Mouse (Mus musculus) retina, postnatal 1 day (tissue): ENCODE results near the gene Hsf5.

Experiments
- DNase-seq: peaks from one replicate; pipeline ENCODE4 v3.0.0-alpha.2; 2012

Gene Hsf5

DNA sequence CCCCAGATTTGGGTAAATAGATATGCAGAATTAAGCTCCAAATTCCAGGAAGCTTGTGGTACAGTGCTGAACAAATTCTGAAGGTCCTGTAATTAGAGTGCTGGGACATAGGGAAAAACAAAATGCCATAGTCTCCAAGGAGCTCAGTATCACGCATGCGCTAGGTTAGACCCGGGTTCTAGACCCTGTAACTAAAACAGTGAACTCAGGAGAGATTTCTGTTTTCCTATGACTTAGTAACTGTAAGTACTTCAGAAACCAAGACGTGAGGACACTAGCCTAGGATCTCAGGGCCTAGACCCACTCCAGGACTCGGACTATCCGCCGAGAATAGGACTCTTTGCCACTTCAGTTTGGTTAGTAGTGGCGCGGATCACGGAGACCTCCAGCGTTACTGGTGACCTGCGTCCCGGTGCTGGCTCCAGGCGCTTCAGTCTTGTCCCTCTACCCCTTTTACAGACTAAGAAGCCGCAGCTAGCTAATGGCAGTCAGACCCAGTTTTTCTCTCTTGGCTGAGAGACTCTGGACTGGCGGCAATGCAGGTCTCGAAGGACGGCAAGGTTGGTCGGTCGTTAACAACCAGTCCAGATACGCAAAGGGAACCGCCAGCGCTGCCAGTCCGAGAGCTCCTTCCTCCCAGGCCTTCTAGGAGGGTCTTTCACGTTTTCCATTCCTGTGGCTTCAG is 26.0 kb upstream of the Hsf5 start:
- no peak for DNase-seq

DNA sequence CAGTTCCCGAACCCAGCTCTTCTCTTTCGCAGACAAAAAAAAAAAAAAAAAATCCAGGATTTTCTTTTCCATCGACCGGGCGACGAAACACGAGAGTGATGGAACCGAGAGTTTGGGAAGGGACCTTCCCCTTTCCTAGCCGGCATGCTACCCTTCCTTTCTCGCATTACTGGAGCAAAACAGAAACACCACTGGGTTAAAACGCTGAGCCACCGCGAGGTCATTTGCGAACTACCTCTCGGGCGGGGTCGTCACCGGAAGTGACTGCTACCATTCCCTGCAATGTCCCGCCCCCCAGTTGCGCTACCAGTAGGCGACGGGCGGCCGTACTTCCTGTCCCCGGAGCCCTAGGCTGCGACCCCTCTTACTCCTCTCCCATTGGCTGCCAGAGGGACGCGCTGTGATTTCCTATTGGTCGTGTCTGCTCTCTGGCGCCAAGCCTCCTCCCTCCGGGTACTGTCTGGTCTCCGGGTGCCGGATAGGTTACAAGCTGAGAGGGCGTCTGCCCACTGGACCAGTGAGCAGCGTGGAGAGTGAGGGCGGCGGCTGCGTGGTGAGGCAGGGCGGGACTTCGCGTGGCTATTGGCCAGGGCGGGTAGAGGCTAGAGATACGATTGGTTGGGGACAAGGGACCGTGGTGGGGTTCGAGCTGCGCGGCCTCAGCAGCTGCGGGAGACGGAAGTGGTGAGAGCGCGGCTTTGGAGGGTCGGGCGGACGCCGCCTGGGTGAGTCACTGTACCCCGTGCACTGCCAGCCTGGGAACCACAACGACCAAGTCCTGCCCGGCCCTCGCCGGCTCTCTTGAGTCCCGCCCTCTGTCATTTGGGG is 25.2 kb upstream of the Hsf5 start, which contains the start of gene Mtmr4:
Gene Mtmr4 (plus strand): TSS at position 637 of the 828 bp plus-strand sequence.
- peak; percentile 100 for DNase-seq

DNA sequence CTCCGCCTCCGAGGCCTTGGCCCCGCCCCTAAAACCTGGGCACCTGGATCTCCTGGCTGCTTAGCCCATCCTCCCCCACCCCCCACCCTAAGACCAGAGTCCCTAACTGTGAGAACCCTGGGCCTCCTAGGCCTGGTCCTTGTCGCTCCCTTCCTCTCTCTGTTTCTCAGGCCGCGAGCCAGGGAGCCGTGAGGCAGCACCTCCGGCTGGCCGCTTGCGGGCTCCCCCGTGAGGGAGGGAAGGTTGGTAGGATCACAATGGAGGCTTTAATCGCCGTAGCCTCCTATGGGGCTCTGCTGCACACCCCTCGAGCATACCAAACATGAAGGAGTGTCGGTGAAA is 24.6 kb upstream of the Hsf5 start:
- no peak for DNase-seq

DNA sequence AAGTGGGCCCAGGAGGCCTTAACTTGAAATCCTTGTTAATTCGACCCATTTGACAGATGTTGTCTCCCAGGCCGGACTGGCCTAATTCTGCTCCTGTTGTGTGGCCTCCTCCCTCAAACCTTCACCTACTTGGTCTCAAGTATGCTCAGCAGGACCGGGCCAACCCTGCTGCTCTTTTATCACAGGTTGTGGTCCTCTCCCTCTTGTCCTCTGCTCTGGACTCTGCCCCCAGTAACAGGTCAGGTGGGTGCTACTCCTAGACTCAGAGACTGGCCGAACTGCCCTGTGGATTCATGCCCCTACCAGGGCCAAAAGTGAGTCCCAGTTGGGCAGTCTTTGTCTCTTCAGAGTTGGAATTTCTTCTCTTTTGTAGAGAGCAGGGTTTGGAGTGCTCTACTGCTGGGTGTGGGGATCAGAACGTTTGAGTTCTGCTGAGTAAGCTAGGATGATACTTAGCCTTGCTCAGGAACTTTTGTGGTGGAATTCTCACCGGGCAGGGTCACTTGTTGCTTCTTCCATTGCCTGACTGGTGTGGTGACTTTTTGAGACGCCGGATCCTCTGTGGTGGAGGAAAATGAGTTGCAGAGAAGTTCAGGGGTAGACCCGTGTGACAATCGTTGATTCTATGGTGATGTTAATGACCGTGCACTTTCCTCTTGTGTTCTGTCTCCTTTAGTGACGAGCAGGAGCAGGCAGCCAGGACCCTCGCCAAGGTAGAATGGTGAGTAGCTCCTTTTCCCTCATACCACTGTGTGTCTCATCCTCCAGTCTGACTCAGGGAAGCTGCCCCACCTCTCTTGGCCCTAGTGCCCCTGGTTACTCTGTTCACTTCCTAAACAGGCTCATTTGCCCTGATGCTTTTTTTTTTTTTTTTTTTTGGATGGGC is 24.0 kb upstream of the Hsf5 start:
- DNase-seq: no peak

DNA sequence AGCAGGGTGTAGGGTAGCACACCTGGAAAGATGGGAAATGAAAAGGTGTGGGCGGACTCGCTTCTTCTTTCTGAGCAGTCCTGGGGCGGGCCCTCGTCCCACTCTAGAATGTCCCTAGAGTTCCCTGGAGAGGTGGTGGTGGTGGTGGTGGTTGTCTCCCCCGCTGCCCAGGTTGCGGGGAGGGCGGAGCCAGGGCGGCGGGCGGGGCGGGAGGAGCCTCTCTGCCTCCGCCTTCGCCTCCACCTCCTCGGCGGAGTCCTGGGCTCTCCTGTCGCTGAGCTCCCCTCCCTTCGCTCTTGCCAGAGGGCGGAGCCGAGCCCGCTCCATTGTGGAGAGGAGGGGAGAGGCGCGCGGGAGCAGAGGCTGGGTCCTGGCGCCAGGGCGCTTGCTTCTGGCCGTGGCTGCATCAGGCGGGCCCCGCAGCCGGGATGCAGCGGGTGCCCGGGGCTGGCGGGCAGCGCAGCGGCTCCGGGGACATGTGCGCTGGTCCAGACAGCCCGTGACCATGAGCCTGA is 21.6 kb upstream of the Hsf5 start:
- DNase-seq: peak; percentile 93

DNA sequence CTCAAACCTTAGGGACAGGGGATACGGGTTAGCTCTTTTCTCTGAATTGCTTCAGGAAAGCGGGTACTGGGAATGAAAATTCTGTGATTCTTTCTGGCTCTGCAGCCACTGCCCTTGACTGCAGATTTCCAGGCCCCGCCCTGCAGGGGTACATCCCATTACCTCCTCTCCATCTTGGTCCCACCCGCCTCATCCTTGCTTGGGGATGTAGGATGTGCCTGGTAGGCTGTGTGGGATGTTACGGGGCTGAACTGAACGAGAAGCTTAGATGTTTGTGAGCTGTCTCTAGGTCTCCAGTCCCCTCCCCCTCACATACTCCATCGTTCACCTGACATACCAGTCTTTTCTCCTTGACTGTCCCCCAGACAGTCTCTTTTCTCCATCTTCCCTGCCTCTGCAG is 21.0 kb upstream of the Hsf5 start:
- no peak for DNase-seq

DNA sequence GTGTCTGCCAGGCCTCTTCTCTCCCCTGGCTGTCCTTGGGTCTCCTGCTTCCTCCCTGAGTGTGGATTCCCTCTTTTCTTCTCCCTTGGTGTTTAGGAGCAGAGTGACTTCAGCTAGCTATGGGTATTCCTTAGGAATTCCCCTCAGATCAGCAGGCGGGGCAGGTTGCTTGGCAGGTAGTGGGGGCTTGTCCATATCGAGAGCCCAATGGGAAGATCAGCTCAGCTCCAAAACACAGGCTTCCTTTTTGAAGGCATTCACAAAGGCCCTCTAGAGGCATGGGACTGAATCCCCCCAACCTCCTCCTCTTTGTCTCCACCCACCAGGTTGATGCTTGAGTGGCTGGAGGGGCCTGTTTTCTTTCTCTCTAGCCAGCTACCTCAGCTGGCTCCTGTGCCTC is 20.5 kb upstream of the Hsf5 start:
- DNase-seq: peak; percentile 47

DNA sequence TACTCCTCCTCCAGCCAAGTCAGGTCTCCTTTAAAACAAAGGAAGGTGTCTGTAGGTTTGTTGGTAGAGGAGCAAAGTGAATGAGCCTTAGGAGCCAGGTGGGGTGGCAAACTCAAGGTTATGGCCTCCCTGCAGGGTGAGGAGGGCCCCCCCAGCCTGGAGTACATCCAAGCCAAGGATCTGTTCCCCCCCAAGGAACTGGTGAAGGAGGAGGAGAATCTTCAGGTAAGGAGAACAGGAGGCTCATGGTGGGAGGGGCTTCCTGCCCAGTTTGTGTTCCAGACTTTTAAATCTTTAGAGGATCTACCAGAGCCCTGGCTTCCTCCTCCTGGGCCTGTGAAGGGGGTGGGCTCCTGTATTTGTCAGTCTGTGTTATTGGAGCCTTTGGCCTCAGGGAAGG is 19.9 kb upstream of the Hsf5 start:
- no peak for DNase-seq

DNA sequence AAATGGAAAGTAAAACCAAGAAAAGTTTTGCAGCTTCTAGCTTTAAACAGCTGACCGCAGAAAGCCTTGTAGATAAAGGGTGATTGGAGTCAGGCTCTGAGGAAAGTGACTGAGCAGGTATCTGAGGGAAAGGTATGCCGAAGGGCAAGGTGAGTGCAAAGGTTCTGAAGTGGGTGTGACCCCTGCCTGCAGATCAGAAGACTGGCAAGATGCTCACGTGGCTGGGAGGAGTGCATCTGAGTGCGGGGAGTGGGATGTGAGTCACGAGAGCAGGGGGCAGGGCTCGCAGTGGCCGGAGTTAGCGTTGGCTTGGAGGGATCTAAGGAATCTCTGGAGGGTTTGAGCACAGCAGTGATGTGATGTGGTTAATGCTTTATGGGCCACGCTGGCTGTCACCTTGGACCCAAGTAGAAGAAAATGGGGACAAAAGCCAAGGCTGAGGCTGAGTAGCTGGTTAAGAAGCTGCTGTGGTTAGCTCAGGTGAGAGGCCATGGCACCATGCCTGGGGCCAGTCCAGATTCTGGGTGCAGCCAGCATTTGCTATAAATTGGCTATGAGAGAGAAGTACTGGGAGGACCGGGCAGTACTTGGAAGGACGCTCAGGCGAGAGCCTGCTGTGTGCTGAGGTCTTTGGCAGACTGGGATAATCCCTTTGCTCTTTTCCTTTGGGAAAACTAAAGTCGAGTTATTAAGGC is 17.4 kb upstream of the Hsf5 start:
- DNase-seq: no peak

DNA sequence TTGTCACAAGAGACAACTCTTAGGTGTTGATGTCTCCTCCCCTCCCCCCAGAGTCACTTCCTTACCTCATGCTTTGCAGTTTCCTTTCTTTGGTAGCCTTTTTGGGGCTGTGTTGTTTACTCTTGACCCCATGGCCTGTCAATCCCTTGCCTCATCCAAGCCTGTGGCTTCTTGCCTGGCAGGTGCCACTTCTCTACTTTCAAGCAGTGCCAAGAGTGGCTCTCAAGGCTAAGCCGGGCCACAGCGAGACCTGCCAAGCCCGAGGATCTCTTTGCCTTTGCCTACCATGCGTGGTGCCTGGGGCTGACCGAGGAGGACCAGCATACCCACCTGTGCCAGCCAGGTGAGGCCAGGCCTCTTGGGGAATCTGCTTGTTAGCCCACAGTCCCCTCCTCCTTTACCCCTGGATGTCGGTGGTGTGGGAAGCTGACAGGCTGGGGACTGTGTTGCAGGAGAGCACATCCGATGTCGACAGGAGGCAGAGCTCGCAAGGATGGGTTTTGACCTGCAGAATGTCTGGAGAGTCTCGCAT is 16.6 kb upstream of the Hsf5 start:
- no peak for DNase-seq

DNA sequence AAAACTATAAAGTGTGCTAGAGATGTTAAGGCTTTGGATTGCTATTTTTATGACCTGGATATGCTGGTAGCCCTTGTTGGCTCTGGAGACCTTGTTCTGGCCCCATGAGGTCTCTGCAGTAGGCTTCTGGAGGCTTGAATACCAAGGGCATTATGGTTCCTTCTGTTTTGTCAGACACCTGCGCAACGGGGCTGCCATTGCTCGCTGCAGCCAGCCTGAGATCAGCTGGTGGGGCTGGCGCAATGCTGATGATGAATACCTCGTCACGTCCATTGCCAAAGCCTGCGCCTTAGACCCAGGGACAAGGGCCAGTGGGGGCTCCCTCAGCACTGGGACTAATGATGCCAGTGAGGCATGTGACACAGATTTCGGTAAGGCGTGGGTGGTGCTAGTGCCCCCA is 14.7 kb upstream of the Hsf5 start:
- no peak for DNase-seq

DNA sequence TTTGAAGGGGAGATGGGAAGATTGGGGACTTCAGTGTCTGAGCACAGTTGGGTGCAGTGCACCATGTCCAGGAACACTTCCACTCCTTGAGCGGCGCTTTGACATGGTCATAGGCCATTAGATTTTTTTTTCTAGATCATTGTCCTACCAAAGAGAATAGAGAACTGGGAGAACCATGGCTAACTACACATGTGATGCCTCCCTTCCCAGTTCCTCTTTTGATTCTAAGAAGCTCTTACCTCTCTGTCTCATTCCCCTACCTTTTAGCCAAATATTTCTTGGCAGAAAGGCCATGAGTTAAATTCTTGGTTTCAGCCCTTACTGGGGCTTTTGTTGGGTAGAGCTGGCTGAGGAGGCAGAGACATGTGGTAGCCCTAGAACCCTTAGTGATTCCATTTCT is 13.4 kb upstream of the Hsf5 start:
- DNase-seq: no peak

DNA sequence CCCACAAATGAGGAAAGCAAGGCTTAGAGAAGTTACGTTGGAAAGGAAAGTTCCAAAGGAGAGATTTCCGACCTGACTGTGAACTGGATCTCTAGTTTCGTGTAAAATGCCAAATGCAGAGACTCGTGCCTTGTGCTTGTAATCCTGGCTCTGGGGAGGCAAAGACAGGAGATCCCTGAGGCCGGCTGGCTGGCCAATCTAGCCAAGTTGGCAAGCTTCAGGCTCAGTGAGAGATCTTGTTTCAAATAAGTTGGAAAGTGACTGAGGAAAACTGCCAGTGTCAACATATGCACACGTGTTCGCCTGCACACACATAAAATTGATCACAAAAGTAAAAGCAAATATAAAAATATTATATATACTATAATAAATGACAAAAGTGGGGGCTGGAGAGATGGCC is 7.7 kb upstream of the Hsf5 start:
- DNase-seq: no peak

DNA sequence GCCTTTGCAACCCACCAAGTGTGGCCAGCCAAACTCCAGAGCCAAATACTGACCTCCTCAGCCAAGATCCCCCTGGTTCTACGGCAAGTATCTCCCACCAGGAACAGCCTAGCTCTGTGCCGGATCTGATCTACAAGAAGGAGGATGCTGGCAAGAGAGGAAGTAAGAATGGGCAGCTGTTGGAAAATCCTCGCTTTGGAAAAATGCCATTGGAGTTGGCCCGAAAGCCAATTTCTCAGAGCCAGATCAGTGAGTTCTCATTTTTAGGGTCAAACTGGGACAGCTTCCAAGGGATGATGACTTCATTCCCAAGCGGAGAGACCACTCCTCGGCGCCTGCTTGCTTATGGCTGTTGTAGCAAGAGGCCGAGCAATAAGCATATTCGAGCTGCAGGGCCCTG is 5.4 kb upstream of the Hsf5 start:
- DNase-seq: no peak

DNA sequence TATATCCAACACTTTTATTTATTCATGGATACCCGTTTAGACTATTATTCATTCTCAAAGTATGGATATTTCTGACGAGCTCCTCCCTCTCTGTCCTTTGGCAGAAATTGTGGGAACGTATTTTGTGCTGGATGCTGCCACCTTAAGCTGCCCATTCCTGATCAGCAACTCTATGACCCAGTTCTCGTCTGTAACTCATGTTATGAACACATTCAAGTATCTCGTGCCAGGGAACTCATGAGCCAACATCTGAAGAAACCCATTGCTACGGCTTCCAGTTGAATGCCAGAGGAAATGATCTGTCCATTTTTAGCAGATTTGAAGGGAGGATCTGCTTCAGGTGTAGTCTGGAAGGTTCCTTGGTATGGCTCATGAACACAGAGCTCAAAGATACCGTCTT is 3.0 kb upstream of the Hsf5 start:
- DNase-seq: no peak

DNA sequence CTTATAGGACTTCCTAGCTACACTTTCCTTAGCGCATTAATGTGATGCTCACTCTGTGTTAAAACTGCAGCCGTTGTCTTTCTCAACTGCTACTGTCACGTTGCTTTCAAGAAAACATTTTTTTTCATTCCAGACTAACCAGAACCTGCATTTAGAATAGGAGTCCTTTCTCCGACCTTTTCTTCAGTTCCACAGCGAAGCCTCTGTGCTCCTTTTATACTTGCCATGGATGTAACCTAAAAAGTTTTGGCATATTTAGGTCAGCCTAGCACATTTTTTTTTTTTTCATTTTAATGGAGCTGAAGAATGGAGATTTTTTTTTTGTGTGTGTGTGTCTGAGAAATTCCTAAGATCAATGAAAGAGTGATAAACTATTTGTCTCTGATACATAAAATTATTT is 1.4 kb upstream of the Hsf5 start:
- peak; percentile 61 for DNase-seq

DNA sequence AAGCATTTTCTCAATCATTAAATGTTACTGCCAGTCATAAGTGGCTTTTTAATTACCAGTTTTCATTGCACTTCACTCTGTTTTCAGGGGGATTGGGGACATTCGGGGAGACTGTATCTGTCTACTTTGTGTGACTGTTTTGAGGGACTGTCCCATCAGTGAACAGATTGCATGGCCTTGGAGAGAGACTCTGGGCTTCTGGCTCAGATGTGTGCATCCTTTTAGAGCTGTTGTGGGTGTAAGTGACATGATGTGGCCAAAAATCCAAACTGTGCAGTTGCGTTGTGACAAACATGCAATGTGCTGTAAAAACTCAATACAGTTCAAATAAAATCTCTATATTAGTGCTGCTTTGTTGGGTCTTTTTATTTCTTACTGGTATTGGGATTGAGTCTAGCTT is 1.0 kb upstream of the Hsf5 start:
- DNase-seq: peak; percentile 22

DNA sequence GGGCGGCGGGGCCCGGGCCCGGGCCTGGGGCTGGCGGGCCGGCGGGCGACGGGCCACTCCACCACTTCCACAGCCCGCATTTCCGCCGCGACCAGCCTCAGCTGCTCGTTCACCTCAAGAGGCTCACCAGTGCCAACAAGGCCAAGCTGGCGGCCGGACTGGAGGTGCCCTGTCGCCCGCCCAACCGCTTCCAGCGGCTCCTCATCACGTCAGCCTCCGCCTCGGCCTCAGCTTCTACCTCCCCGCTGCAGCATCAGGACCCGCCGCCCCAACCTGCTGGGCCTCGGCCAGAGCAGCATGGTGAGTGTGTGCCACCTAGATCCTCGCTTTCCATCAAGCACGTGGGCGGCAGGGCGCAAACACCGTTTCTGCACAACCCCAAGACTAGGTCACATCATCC is 642 bp downstream of the Hsf5 start:
- no peak for DNase-seq

DNA sequence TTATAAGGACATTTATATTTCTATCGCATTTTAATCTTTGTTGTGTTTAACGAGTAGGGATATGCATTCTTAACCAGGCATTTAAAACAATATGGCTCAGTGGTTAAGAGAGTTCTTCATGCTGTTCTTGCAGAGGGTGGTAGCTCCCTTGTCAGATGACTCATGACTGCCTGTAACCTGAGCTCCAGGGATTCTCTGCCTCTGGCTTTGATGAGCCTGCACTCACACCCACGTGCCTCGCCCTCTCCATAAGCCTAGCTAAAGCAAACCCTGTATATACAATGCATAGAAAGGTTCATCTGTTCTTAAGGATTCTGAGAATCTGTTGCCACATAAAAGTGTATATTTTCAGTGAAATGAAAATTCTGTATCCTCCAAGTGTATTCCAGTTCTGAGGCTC is 6.2 kb downstream of the Hsf5 start:
- no peak for DNase-seq

DNA sequence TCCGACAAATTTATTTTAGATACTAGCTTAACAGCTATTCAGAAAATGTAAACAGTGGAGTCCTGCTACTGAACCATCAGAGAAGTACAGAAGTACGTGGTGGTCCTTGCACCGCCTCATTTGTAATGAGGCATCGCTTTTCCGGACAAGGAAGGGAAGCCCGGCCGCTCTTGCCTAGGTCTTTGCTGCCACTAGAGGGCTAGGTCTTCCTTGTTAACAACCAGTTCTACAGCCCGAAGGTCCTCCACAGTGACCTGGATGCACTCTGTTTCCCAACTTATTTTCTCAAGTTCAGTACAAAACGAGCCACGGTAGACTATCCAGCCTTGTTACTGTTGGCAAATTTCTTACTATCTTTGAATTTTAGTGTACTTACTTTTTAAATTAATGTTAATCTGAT is 12.9 kb downstream of the Hsf5 start:
- DNase-seq: peak; percentile 70

DNA sequence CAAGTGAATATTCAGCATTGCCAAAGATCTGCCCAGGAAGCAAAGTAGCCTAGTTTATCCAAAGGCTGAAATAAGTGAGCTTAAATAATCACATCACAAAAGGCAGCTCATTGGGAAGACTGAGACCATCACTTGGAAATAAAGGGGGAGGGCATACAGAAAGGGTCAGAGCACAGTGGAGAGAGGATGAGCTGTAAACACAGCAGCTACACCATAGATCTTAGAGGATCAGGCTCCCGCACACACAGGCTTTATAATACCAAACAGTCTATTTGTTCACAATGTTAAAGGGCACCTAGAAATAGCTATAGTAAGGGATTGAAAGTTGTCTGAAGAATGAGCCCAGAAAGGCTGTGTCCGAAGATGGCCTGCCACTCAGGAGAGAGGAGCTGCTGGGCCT is 21.8 kb downstream of the Hsf5 start:
- DNase-seq: no peak

DNA sequence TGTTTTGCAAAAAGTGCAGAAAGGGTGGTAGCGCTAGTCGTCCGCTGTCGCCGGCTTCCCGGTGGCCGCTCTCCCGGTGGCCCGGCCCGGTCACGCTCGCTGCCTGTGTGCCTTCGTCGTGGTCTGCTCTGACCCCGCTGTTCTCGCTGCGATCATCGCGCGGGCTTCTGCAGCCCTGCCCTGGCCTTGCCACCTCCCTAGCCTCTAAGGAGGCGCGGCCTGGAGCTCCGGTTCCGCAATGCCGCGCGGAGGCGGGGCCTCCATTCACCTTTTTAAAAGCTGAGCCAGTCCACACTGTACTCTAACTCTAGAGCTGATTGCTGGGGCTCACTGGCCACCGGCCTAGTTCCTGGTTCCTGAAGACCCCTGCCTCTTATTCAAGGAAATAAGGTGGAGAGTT is 22.2 kb downstream of the Hsf5 start:
- peak; percentile 74 for DNase-seq

DNA sequence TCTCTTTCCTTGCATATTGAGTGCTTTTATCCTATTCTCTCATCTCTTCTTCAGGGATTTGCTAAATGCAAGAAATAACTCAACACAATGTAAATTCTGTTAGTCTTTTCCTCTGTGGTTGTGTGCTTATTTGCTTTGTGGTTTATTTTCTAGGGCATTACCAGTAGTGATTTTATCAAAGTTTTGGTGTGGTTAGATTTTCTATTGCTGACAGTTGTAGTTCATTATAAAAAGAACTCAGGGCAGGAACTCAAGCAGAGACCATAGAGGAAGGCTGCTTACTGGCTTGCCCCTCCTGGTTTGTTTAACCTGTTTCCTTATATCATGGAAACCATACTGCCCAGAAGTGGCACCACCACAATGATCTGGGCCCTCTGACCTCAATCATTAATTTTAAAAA is 25.9 kb downstream of the Hsf5 start:
- DNase-seq: no peak
